Mouse (Mus musculus) heart, adult 8-10 months (tissue): ENCODE data around the gene Shisal1. TPM values are rescaled to one million over a fixed set of nuclear protein-coding genes. Genes with fewer than 3 reads are reported as not detected.

ENCODE experiments used
- DNase-seq: peaks from one replicate; pipeline ENCODE4 v3.0.0; 2022; ENCODE audit warnings: low spot score
- total RNA-seq, 4 experiments: library from RNA; stranded (reverse); gene quantifications; 2 replicates each; pipeline ENCODE4 v1.2.4; 2022

Shisal1 gene
- total RNA-seq, result 1 to 10 TPM; 1.0 to 1.6 (median 1.5) TPM

GRCm38 (mm10) chr15:84446997-84447396 is at the start of gene Shisal1:
Gene Shisal1 (minus strand): TSS chr15:84447097.
- no peak for DNase-seq

GRCm38 (mm10) chr15:84490486-84490885 is 43.6 kb upstream of the Shisal1 start:
- DNase-seq, result no peak

- DNase-seq, result no peak
Measured at GRCm38 (mm10) chr15:84484255-84484654, 37.4 kb upstream of the Shisal1 start.

- no peak for DNase-seq
Measured at GRCm38 (mm10) chr15:84483622-84484021, 36.7 kb upstream of the Shisal1 start.

GRCm38 (mm10) chr15:84481259-84481877 is 34.5 kb upstream of the Shisal1 start:
- DNase-seq, result no peak

- DNase-seq, result no peak
Measured at GRCm38 (mm10) chr15:84469391-84469790, 22.5 kb upstream of the Shisal1 start.

- no peak for DNase-seq
Measured at GRCm38 (mm10) chr15:84467761-84468160, 20.9 kb upstream of the Shisal1 start.

- DNase-seq, result peak; percentile 19
Measured at GRCm38 (mm10) chr15:84466458-84467267, 19.8 kb upstream of the Shisal1 start.

GRCm38 (mm10) chr15:84461429-84461828 is 14.5 kb upstream of the Shisal1 start:
- DNase-seq, result no peak

- DNase-seq, result no peak
Measured at GRCm38 (mm10) chr15:84458983-84459382, 12.1 kb upstream of the Shisal1 start.

- no peak for DNase-seq
Measured at GRCm38 (mm10) chr15:84455286-84455685, 8.4 kb upstream of the Shisal1 start.

GRCm38 (mm10) chr15:84453091-84453490 is 6.2 kb upstream of the Shisal1 start:
- DNase-seq, result no peak

GRCm38 (mm10) chr15:84450441-84451183 is 3.7 kb upstream of the Shisal1 start:
- DNase-seq, result peak; percentile 28

GRCm38 (mm10) chr15:84445812-84446716 is 833 bp downstream of the Shisal1 start:
- DNase-seq, result no peak

GRCm38 (mm10) chr15:84444181-84444580 is 2.7 kb downstream of the Shisal1 start:
- DNase-seq, result no peak

GRCm38 (mm10) chr15:84443631-84444030 is 3.3 kb downstream of the Shisal1 start:
- DNase-seq, result no peak

- peak; percentile 12 for DNase-seq
Measured at GRCm38 (mm10) chr15:84441682-84442315, 5.1 kb downstream of the Shisal1 start.

GRCm38 (mm10) chr15:84440820-84441219 is 6.1 kb downstream of the Shisal1 start:
- DNase-seq, result no peak

- DNase-seq, result no peak
Measured at GRCm38 (mm10) chr15:84433586-84434185, 13.2 kb downstream of the Shisal1 start.

- peak; percentile 62 for DNase-seq
Measured at GRCm38 (mm10) chr15:84430482-84430881, 16.4 kb downstream of the Shisal1 start.
